Mouse (Mus musculus) neural tube, embryonic 15.5 days (tissue): ENCODE results near the gene Klf3. TPM values are rescaled to one million over a fixed set of nuclear protein-coding genes. Genes with fewer than 3 reads are reported as not detected.
A peak's percentile ranks its signal among the peaks of the same experiment; 100 is the strongest.
"Not testable (repeated sequence)": the region's sequence is repeated elsewhere in the genome, so short reads cannot be mapped to it uniquely, and the experiment has no call there.

ENCODE experiments used
- ATAC-seq: fragments of 200-750 bp; cut with Nextera tagmentation; 2 replicates; pipeline ENCODE4 v1.8.0; 2017; ENCODE audit warnings: mild to moderate bottlenecking, moderate TSS enrichment, moderate library complexity; ENCODE audit not compliant: low FRiP score
- H3K27ac ChIP-seq: fragments of 300-500 bp; sonication (generic); replicated peaks from 2 replicates; pipeline ENCODE4 v1.5.1; 2015; ENCODE audit warnings: mild to moderate bottlenecking, inconsistent platforms
- H3K27me3 ChIP-seq: fragments of 300-500 bp; sonication (generic); replicated peaks from 2 replicates; pipeline ENCODE4 v1.6.1; 2015; ENCODE audit warnings: inconsistent platforms
- H3K36me3 ChIP-seq: fragments of 300-500 bp; sonication (generic); 2 replicates; pipeline ENCODE4 v1.6.1; 2015; ENCODE audit warnings: inconsistent platforms
- H3K4me1 ChIP-seq: fragments of 300-500 bp; sonication (generic); 2 replicates; pipeline ENCODE4 v1.6.1; 2015; ENCODE audit warnings: inconsistent platforms
- H3K4me2 ChIP-seq: fragments of 300-500 bp; sonication (generic); 2 replicates; pipeline ENCODE4 v1.6.1; 2015; ENCODE audit warnings: inconsistent platforms, mild to moderate bottlenecking, moderate library complexity
- H3K4me3 ChIP-seq: fragments of 300-500 bp; sonication (generic); replicated peaks from 2 replicates; pipeline ENCODE4 v1.5.1; 2015; ENCODE audit warnings: mild to moderate bottlenecking, inconsistent platforms
- H3K9ac ChIP-seq: fragments of 300-500 bp; sonication (generic); replicated peaks from 2 replicates; pipeline ENCODE4 v1.6.1; 2015; ENCODE audit warnings: mild to moderate bottlenecking, inconsistent platforms
- H3K9me3 ChIP-seq: fragments of 300-500 bp; sonication (generic); replicated peaks from 2 replicates; pipeline ENCODE4 v1.6.1; 2016; ENCODE audit warnings: inconsistent platforms
- WGBS: fragments of 180-500 bp; shearing (Covaris S2); methylation state at CpG from one replicate; pipeline ENCODE4 v1.1.7; 2015; ENCODE audit warnings: mixed read lengths; 5-methylcytosine and 5-hydroxymethylcytosine counted together
- polyA plus RNA-seq: library from polyadenylated mRNA; unstranded; fragments of >200 nt; fragmentation: Nextera tagmentation; extraction: Ambion mirVana; gene quantifications from 2 replicates; pipeline ENCODE4 v1.2.1, GENCODE M21; 2015

Klf3 gene
- polyA plus RNA-seq, 1 experiment from 2014 or later: 16.6 TPM

GRCm38 (mm10) chr5:64864699-64865108 lies 61.5 kb downstream of the Klf3 start:
- H3K4me3 ChIP-seq: no peak overlapping the region
- no peak overlapping the region for H3K9ac ChIP-seq
- H3K27me3 ChIP-seq: no peaks in the 10 kb centered on the region
- H3K4me2 ChIP-seq: no peak overlapping the region
- H3K9me3 ChIP-seq: no peaks in the 10 kb centered on the region
- 40% methylated on average over 4 of the region's 4 CpGs for WGBS
- H3K27ac ChIP-seq: no peak overlapping the region
- peaks cover 24% of the 10 kb centered on the region for H3K4me1 ChIP-seq
- H3K36me3 ChIP-seq: no peaks in the 10 kb centered on the region
- ATAC-seq: no peak

- H3K27me3 ChIP-seq: no peaks in the 10 kb centered on the region
- peaks cover 24% of the 10 kb centered on the region for H3K4me1 ChIP-seq
- H3K27ac ChIP-seq: no peak overlapping the region
- H3K36me3 ChIP-seq: no peaks in the 10 kb centered on the region
- ATAC-seq: no peak
- H3K4me2 ChIP-seq: no peak overlapping the region
- H3K9me3 ChIP-seq: no peaks in the 10 kb centered on the region
- WGBS: 80% methylated on average over 12 of the region's 12 CpGs
- H3K9ac ChIP-seq: no peak overlapping the region
- no peak overlapping the region for H3K4me3 ChIP-seq
Measured at GRCm38 (mm10) chr5:64865219-64865964, 62.2 kb downstream of the Klf3 start.

DNA sequence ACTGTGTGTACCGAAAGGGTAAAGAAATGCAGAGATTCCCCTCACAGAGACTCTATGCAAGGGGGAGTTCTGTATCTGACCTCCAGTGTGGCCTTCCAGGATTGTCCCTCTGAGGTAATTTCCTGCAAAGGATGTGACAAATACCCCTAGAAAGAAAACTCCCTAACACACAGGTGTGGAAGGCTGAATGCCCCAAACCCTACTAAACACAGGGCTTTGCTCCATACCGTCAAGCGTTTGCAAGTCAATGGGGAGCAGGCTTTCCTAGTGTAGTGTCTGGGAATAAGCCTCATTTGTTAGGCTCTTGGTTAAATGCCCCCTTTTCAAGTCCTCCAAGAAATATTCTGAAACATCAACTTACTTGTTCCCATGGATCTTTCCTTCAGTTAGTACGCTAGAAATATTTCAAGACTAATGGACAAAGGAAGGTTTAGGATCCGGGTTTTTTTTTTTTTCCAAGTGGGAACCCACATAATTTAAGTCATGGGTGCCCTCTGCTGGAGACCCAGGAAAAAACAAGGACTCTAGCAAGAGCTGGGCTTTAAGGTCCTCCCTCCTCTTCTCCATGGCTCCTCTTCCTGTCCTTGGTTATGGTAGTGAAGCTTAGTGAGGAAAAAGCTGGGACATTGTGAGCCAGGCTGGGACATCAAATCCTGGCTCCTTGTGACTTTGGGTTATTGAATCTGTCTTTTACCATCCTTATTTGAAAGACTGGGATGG lies 63.3 kb downstream of the Klf3 start:
- Histone ChIP-seq H3K9ac (no peak overlapping the region), H3K9me3 (no peaks in the 10 kb centered on the region), H3K27me3 (no peaks in the 10 kb centered on the region), H3K36me3 (no peaks in the 10 kb centered on the region), H3K4me2 (no peak overlapping the region), H3K4me1 (peaks cover 18% of the 10 kb centered on the region), H3K4me3 (no peak overlapping the region), H3K27ac (no peak overlapping the region)
- no peak for ATAC-seq
- WGBS: 30% methylated on average over 5 of the region's 5 CpGs

GRCm38 (mm10) chr5:64867124-64867523 lies 63.9 kb downstream of the Klf3 start:
- Histone ChIP-seq H3K27me3 (no peaks in the 10 kb centered on the region), H3K4me2 (no peak overlapping the region), H3K9ac (no peak overlapping the region), H3K4me3 (no peak overlapping the region), H3K9me3 (no peaks in the 10 kb centered on the region), H3K27ac (no peak overlapping the region), H3K4me1 (peaks cover 11% of the 10 kb centered on the region), H3K36me3 (no peaks in the 10 kb centered on the region)
- no peak for ATAC-seq
- 58% methylated on average over 9 of the region's 9 CpGs for WGBS

DNA sequence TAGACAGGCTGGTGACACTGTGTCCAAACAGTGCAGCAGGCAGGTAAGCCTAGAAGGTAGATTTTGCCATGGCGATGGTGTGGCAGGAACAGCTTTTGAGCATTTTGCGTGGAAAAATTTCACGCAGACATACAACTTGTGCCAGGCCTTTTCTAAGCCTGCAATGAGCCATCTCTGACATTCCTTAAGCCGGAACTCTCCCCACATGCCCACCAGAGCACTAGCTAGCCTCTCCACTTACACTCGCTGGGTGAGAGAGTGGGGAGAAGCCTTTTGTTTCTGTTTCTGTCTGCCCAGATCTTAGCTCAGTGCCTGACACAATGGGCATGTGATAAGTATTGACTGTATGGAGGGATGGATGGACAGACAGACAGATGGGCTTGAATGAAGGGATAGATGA lies 64.4 kb downstream of the Klf3 start:
- H3K36me3 ChIP-seq: no peaks in the 10 kb centered on the region
- WGBS: 91% methylated on average over 5 of the region's 5 CpGs
- H3K4me1 ChIP-seq: 0 out of 2 replicates have a peak, but pooled peaks cover 7% of the 10 kb centered on the region
- H3K9ac ChIP-seq: no peak overlapping the region
- no peaks in the 10 kb centered on the region for H3K27me3 ChIP-seq
- no peaks in the 10 kb centered on the region for H3K9me3 ChIP-seq
- no peak overlapping the region for H3K4me3 ChIP-seq
- no peak for ATAC-seq
- no peak overlapping the region for H3K27ac ChIP-seq
- H3K4me2 ChIP-seq: no peak overlapping the region

GRCm38 (mm10) chr5:64876086-64876830 lies 73.1 kb downstream of the Klf3 start:
- Histone ChIP-seq H3K9me3 (no peaks in the 10 kb centered on the region), H3K27ac (peak overlapping the region; percentile 56; the same call in 1 of the 2 replicates), H3K36me3 (no peaks in the 10 kb centered on the region), H3K9ac (no peak overlapping the region), H3K4me3 (no peak overlapping the region), H3K4me1 (peaks cover 25% of the 10 kb centered on the region), H3K27me3 (no peaks in the 10 kb centered on the region), H3K4me2 (no peak overlapping the region)
- WGBS: 80% methylated on average over 12 of the region's 12 CpGs
- ATAC-seq: no peak

DNA sequence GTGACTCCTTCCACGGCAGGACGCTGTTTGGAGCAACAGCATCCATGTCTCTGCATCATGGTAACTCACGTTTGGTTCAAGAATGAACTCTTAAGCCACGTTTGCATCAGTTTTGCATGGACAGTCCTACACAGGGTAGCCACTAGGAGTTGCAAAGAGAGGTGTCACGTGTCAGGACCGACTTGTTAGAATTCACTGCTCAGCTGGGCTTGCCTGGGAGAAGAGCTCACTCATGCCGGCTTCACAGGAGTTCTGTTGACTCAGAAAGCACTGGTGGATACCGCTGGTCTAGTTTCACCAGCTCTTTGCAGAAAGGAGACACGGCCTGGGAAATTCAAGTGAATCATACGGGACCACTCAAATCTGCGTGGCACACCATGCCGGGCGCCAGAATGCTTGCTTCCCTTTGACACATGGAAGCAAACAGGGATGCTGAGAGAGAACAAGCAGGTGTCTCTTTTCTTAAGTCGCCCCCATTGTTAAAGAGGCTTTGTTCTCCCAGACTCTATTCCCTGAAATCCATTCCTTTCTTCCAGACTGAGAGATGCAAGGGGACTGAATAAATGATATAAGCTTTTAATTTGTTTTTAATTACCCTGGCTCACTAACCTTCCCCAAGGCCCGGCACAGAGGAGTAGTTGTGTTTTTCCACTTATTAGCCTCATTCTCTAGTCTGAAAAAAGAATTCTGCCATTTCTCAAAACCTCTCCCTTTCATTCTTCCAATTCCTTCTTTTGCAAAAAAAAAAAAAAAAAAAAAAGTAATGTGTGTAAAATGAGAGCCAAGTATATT lies 74.2 kb downstream of the Klf3 start:
- Histone ChIP-seq H3K4me3 (no peak overlapping the region), H3K4me1 (peaks cover 25% of the 10 kb centered on the region), H3K27me3 (no peaks in the 10 kb centered on the region), H3K36me3 (no peaks in the 10 kb centered on the region), H3K9ac (no peak overlapping the region), H3K27ac (peak overlapping the region; percentile 56), H3K9me3 (no peaks in the 10 kb centered on the region), H3K4me2 (no peak overlapping the region)
- ATAC-seq: peak; percentile 40; the same call in 1 of the 2 replicates
- WGBS: 24% methylated on average over 15 of the region's 15 CpGs

DNA sequence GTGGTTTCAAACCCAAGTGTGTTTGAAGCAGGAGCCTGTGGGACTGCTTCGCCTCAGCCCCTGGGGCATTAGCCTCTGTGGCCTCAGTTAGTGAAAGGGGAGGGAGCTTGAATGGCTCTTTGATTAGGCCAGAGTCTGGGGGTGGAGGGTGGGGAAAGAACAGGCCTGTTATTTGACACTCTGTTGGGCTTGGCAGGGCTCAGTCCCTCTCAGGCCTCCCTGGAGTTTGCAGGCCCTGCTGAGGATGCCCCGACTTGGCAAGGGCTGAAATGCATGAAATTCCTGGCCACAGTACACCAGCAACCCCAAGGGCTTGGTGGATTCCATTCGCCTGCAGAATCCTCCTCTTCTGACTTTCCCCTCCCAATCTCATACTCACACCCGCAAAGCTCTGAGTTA lies 74.8 kb downstream of the Klf3 start:
- Histone ChIP-seq H3K27me3 (no peaks in the 10 kb centered on the region), H3K36me3 (no peaks in the 10 kb centered on the region), H3K9me3 (no peaks in the 10 kb centered on the region), H3K27ac (peak overlapping the region; percentile 56), H3K4me3 (no peak overlapping the region), H3K4me1 (peaks cover 25% of the 10 kb centered on the region), H3K4me2 (no peak overlapping the region), H3K9ac (no peak overlapping the region)
- 13% methylated on average over 4 of the region's 4 CpGs for WGBS
- peak; percentile 84 for ATAC-seq

DNA sequence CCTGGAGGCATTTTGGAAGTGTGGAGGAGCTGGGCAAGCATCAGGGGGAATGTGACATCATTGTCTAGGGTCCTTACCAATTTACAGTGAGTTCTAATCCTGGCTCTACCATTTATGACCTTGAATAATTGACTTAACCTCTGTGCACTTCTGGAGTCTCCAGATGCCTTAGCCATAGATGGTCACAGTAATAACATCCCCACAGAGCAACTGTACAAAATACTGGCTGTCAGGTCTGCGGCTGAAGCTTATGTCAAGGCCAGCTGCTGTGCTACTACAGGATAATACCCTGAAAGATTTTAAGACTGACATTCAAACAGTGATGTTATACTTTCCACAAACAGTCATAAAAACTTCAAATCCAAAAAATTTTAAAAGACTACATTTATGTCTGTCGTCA lies 75.3 kb downstream of the Klf3 start:
- Histone ChIP-seq H3K9ac (no peak overlapping the region), H3K9me3 (no peaks in the 10 kb centered on the region), H3K27me3 (no peaks in the 10 kb centered on the region), H3K4me2 (no peak overlapping the region), H3K4me1 (peaks cover 25% of the 10 kb centered on the region), H3K4me3 (no peak overlapping the region), H3K27ac (peak overlapping the region; percentile 56), H3K36me3 (no peaks in the 10 kb centered on the region)
- no peak for ATAC-seq
- WGBS: 77% methylated on average over 2 of the region's 2 CpGs

GRCm38 (mm10) chr5:64879241-64879640 lies 76.1 kb downstream of the Klf3 start:
- no peaks in the 10 kb centered on the region for H3K27me3 ChIP-seq
- no peak overlapping the region for H3K27ac ChIP-seq
- no peak for ATAC-seq
- H3K9me3 ChIP-seq: no peaks in the 10 kb centered on the region
- H3K4me1 ChIP-seq: peaks cover 32% of the 10 kb centered on the region
- H3K36me3 ChIP-seq: no peaks in the 10 kb centered on the region
- H3K9ac ChIP-seq: no peak overlapping the region
- H3K4me3 ChIP-seq: no peak overlapping the region
- 60% methylated on average over 3 of the region's 3 CpGs for WGBS
- no peak overlapping the region for H3K4me2 ChIP-seq

DNA sequence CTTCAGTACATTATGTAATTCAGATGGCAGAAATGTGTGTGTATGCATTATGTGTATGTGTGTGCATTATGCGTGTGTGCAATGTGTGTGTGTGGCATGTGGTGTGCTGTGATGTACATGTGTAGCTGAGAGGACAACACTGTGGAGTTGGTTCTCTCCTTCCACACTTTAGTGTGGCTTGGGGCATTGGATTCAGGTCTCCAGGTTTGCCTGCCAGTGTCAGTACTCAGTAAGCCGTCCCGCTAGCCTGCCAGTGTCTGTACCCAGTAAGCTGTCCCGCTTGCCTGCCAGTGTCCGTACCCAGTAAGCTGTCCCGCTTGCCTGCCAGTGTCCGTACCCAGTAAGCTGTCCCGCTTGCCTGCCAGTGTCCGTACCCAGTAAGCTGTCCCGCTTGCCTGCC lies 78.4 kb downstream of the Klf3 start:
- H3K36me3 ChIP-seq, H3K9me3 ChIP-seq, ATAC-seq, H3K27ac ChIP-seq, H3K27me3 ChIP-seq, H3K4me2 ChIP-seq, H3K4me3 ChIP-seq, H3K9ac ChIP-seq: not testable (repeated sequence)
- 93% methylated on average over 8 of the region's 10 CpGs for WGBS
- peaks cover 29% of the 10 kb centered on the region for H3K4me1 ChIP-seq
